Mouse (Mus musculus) lung, adult 2 months (tissue): ENCODE results near the gene Ccser1. TPM values are rescaled to one million over a fixed set of nuclear protein-coding genes. Genes with fewer than 3 reads are reported as not detected.
"Not testable (repeated sequence)": the region's sequence is repeated elsewhere in the genome, so short reads cannot be mapped to it uniquely, and the experiment has no call there.

ENCODE experiments used
- DNase-seq: peaks from one replicate; pipeline ENCODE4 v3.0.0; 2022
- H3K4me1 ChIP-seq: fragments of 200-500 bp; 2 replicates; pipeline ENCODE4 v1.6.1; 2011; ENCODE audit warnings: low read length; ENCODE audit not compliant: control insufficient read depth, insufficient read depth
- H3K4me3 ChIP-seq: fragments of 200-500 bp; replicated peaks from 2 replicates; pipeline ENCODE3; 2011; ENCODE audit warnings: low read depth, mild to moderate bottlenecking, control low read depth, low read length; ENCODE audit errors: extremely low read depth
- CTCF ChIP-seq: fragments of 200-500 bp; IDR thresholded peaks from 2 replicates; pipeline ENCODE4 v1.5.1; 2011; ENCODE audit warnings: mild to moderate bottlenecking, low read length, control low read depth; ENCODE audit not compliant: insufficient read depth
- POLR2A ChIP-seq: fragments of 200-500 bp; IDR thresholded peaks from 2 replicates; pipeline ENCODE4 v1.6.1; 2011; ENCODE audit warnings: low read depth, mild to moderate bottlenecking, control low read depth, low read length, borderline replicate concordance; ENCODE audit errors: extremely low read depth
- WGBS: fragments of 180-500 bp; shearing (Covaris S2); methylation state at CpG from one replicate; pipeline ENCODE4 v1.1.7; 2018; 5-methylcytosine and 5-hydroxymethylcytosine counted together
- polyA plus RNA-seq: library from polyadenylated mRNA; depleted of rRNA; stranded (reverse); fragments of >200 nt; gene quantifications from 2 replicates; pipeline ENCODE4 v1.2.3, GENCODE M21; 2012

Ccser1 gene
- polyA plus RNA-seq, 1 experiment: 5.6 TPM

GRCm38 (mm10) chr6:61246523-61246922 lies 66.4 kb downstream of the Ccser1 start:
- WGBS: 61% methylated on average over 4 of the region's 4 CpGs
- TF ChIP-seq CTCF: no peak
- TF ChIP-seq POLR2A: no peak
- H3K4me1 ChIP-seq: no peaks in the 10 kb centered on the region
- no peak for DNase-seq
- no peak overlapping the region for H3K4me3 ChIP-seq

- Histone ChIP-seq H3K4me1 (no peaks in the 10 kb centered on the region), H3K4me3 (no peak overlapping the region)
- TF ChIP-seq POLR2A (no peak), CTCF (no peak)
- DNase-seq: no peak
- 77% methylated on average over 4 of the region's 4 CpGs for WGBS
Measured at GRCm38 (mm10) chr6:61247842-61248472, 67.8 kb downstream of the Ccser1 start.

- H3K4me3 ChIP-seq: no peak overlapping the region
- H3K4me1 ChIP-seq: no peaks in the 10 kb centered on the region
- no peak for TF ChIP-seq POLR2A
- no peak for TF ChIP-seq CTCF
- DNase-seq: no peak
- 84% methylated on average over 2 of the region's 2 CpGs for WGBS
Measured at GRCm38 (mm10) chr6:61248700-61249099, 68.6 kb downstream of the Ccser1 start.

- DNase-seq: no peak
- TF ChIP-seq CTCF: no peak
- TF ChIP-seq POLR2A: no peak
- no peak overlapping the region for H3K4me3 ChIP-seq
- no peaks in the 10 kb centered on the region for H3K4me1 ChIP-seq
- 55% methylated on average over 1 of the region's 1 CpGs for WGBS
Measured at GRCm38 (mm10) chr6:61251232-61251631, 71.1 kb downstream of the Ccser1 start.

GRCm38 (mm10) chr6:61252912-61253311 lies 72.8 kb downstream of the Ccser1 start:
- WGBS: 78% methylated on average over 7 of the region's 7 CpGs
- DNase-seq: no peak
- Histone ChIP-seq H3K4me1 (no peaks in the 10 kb centered on the region), H3K4me3 (no peak overlapping the region)
- TF ChIP-seq CTCF (no peak), POLR2A (no peak)

GRCm38 (mm10) chr6:61255874-61256273 lies 75.8 kb downstream of the Ccser1 start:
- WGBS: 79% methylated on average over 1 of the region's 1 CpGs
- not testable (repeated sequence) for DNase-seq, H3K4me1 ChIP-seq, H3K4me3 ChIP-seq

- DNase-seq: no peak
- H3K4me1 ChIP-seq: no peaks in the 10 kb centered on the region
- 66% methylated on average over 10 of the region's 10 CpGs for WGBS
- no peak for TF ChIP-seq CTCF
- no peak for TF ChIP-seq POLR2A
- no peak overlapping the region for H3K4me3 ChIP-seq
Measured at GRCm38 (mm10) chr6:61258847-61259634, 78.9 kb downstream of the Ccser1 start.

GRCm38 (mm10) chr6:61261381-61261780 lies 81.3 kb downstream of the Ccser1 start:
- 58% methylated on average over 3 of the region's 3 CpGs for WGBS
- Histone ChIP-seq H3K4me3 (no peak overlapping the region), H3K4me1 (no peaks in the 10 kb centered on the region)
- TF ChIP-seq POLR2A (no peak), CTCF (no peak)
- no peak for DNase-seq

- no peak for DNase-seq
- 27% methylated on average over 1 of the region's 1 CpGs for WGBS
- Histone ChIP-seq H3K4me3 (no peak overlapping the region), H3K4me1 (no peaks in the 10 kb centered on the region)
- TF ChIP-seq CTCF (no peak), POLR2A (no peak)
Measured at GRCm38 (mm10) chr6:61262448-61262847, 82.3 kb downstream of the Ccser1 start.

GRCm38 (mm10) chr6:61263291-61263690 lies 83.2 kb downstream of the Ccser1 start:
- 77% methylated on average over 1 of the region's 1 CpGs for WGBS
- Histone ChIP-seq H3K4me1 (peaks cover 2% of the 10 kb centered on the region; the same call in 1 of the 2 replicates), H3K4me3 (no peak overlapping the region)
- no peak for TF ChIP-seq POLR2A
- TF ChIP-seq CTCF: no peak
- DNase-seq: no peak
